Mouse (Mus musculus): Measurements from ENCODE around the gene Nrip1. TPM values are rescaled to one million over a fixed set of nuclear protein-coding genes. Genes with fewer than 3 reads are reported as not detected.

Nrip1 gene
- total RNA-seq, 2 experiments from 2014 or later = 83.4 to 86.9 TPM

GRCm38 (mm10) chr16:76355267-76355666 lies 18.4 kb downstream of the Nrip1 start:
- intact Hi-C loops (cut with DNase I) = no loop called here
- no peak for DNase-seq (ENCODE audit: extremely low spot score in 1 of 2, low spot score in 2 of 2)

GRCm38 (mm10) chr16:76354841-76355240 lies 18.8 kb downstream of the Nrip1 start:
- intact Hi-C loops (cut with DNase I) = no loop called here
- no peak for DNase-seq (ENCODE audit: extremely low spot score in 1 of 2, low spot score in 2 of 2)

- DNase-seq (ENCODE audit: extremely low spot score in 1 of 2, low spot score in 2 of 2) = no peak
- intact Hi-C loops (cut with DNase I) = no loop called here
Observed at GRCm38 (mm10) chr16:76354289-76354688, 19.3 kb downstream of the Nrip1 start.

GRCm38 (mm10) chr16:76350922-76351321 lies 22.7 kb downstream of the Nrip1 start:
- DNase-seq (ENCODE audit: extremely low spot score in 1 of 2, low spot score in 2 of 2) = no peak
- intact Hi-C loops (cut with DNase I) = no loop called here

- intact Hi-C loops (cut with DNase I) = no loop called here
- DNase-seq (ENCODE audit: extremely low spot score in 1 of 2, low spot score in 2 of 2) = no peak
Observed at GRCm38 (mm10) chr16:76349053-76349452, 24.6 kb downstream of the Nrip1 start.

GRCm38 (mm10) chr16:76347719-76348421 lies 25.8 kb downstream of the Nrip1 start:
- no peak for DNase-seq (ENCODE audit: extremely low spot score in 1 of 2, low spot score in 2 of 2)
- intact Hi-C loops (cut with DNase I) = no loop called here

- intact Hi-C loops (cut with DNase I) = no loop called here
- DNase-seq (ENCODE audit: extremely low spot score in 1 of 2, low spot score in 2 of 2) = no peak
Observed at GRCm38 (mm10) chr16:76346371-76346770, 27.3 kb downstream of the Nrip1 start.

- intact Hi-C loops (cut with DNase I) = no loop called here
- DNase-seq (ENCODE audit: extremely low spot score in 1 of 2, low spot score in 2 of 2) = no peak
Observed at GRCm38 (mm10) chr16:76344761-76345368, 28.8 kb downstream of the Nrip1 start.

- intact Hi-C loops (cut with DNase I) = no loop called here
- no peak for DNase-seq (ENCODE audit: extremely low spot score in 1 of 2, low spot score in 2 of 2)
Observed at GRCm38 (mm10) chr16:76344030-76344429, 29.6 kb downstream of the Nrip1 start.

GRCm38 (mm10) chr16:76341636-76342035 lies 32.0 kb downstream of the Nrip1 start:
- intact Hi-C loops (cut with DNase I) = no loop called here
- DNase-seq (ENCODE audit: extremely low spot score in 1 of 2, low spot score in 2 of 2) = no peak

- intact Hi-C loops (cut with DNase I) = no loop called here
- DNase-seq (ENCODE audit: extremely low spot score in 1 of 2, low spot score in 2 of 2) = no peak
Observed at GRCm38 (mm10) chr16:76339256-76339655, 34.4 kb downstream of the Nrip1 start.

- intact Hi-C loops (cut with DNase I) = no loop called here
Observed at GRCm38 (mm10) chr16:76337351-76337750, 36.3 kb downstream of the Nrip1 start.

GRCm38 (mm10) chr16:76336932-76337331 lies 36.7 kb downstream of the Nrip1 start:
- DNase-seq (ENCODE audit: extremely low spot score in 1 of 2, low spot score in 2 of 2) = no peak
- intact Hi-C loops (cut with DNase I) = no loop called here

More at GRCm38 (mm10) chr16:76337351-76337750, 36.3 kb downstream of the Nrip1 start:
- DNase-seq (ENCODE audit: extremely low spot score in 1 of 2, low spot score in 2 of 2) = no peak

- intact Hi-C loops (cut with DNase I) = no loop called here
- no peak for DNase-seq (ENCODE audit: extremely low spot score in 1 of 2, low spot score in 2 of 2)
Observed at GRCm38 (mm10) chr16:76335913-76336312, 37.7 kb downstream of the Nrip1 start.

- intact Hi-C loops (cut with DNase I) = no loop called here
- no peak for DNase-seq (ENCODE audit: extremely low spot score in 1 of 2, low spot score in 2 of 2)
Observed at GRCm38 (mm10) chr16:76332127-76332526, 41.5 kb downstream of the Nrip1 start.

GRCm38 (mm10) chr16:76331231-76331630 lies 42.4 kb downstream of the Nrip1 start:
- intact Hi-C loops (cut with DNase I) = no loop called here
- DNase-seq (ENCODE audit: extremely low spot score in 1 of 2, low spot score in 2 of 2) = no peak

- intact Hi-C loops (cut with DNase I) = no loop called here
Observed at GRCm38 (mm10) chr16:76325315-76325710, 48.3 kb downstream of the Nrip1 start.

GRCm38 (mm10) chr16:76324411-76325314 lies 49.0 kb downstream of the Nrip1 start:
- intact Hi-C loops (cut with DNase I) = no loop called here
- DNase-seq (ENCODE audit: extremely low spot score in 1 of 2, low spot score in 2 of 2) = no peak

More at GRCm38 (mm10) chr16:76325315-76325710, 48.3 kb downstream of the Nrip1 start:
- DNase-seq (ENCODE audit: extremely low spot score in 1 of 2, low spot score in 2 of 2) = no peak

- intact Hi-C loops (cut with DNase I) = no loop called here
Observed at GRCm38 (mm10) chr16:76323594-76324307, 49.9 kb downstream of the Nrip1 start.

More at GRCm38 (mm10) chr16:76323594-76324307, 49.9 kb downstream of the Nrip1 start:
- DNase-seq (ENCODE audit: extremely low spot score in 1 of 2, low spot score in 2 of 2) = no peak
